In the genomic region with DNA sequence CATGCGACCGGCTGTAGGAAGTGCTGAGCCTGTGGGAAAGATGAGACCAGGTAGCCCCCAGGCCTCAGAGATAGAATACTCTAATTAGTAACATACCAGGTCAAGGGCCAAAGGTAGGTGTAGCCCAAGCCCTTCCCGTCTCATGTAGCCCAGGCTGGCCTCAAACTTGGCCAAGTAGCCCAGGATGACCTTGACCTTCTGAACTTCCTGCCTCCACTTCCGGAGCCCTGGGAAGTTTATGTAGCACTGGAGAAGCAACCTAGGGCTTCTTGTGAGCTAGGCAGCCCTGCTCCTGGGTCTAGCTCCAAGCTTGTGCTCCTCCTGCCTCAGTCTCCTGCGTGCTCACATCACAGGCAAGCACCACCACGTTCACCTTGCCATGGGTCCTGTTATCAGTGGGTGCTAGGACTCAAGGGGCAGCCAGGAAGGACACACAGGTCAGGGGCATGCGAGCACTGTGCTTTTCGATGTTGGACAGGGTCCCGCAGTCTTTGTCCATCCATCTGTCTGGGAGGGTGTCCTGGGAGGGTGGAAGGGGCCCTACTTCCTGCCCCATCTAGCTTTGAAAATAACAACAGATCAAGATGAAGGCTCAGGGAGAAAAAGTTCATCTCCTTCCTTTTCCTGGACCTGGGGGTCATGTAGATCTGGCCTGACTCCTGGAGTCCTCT, we compare ENCODE assay signal across 8 mouse cellular contexts. TPM values are rescaled to one million over a fixed set of nuclear protein-coding genes. Genes with fewer than 3 reads are reported as not detected.
DNase-seq lines count a peak whose midpoint lies in the region; ATAC-seq and TF ChIP-seq lines count a peak whose summit lies in the region.

No protein-coding gene starts in this region.

- DNase-seq in heart, adult 2 months, result no peak
- no peak for DNase-seq in heart, postnatal 10 days
- no peak for DNase-seq in forebrain, embryonic 14.5 days (ENCODE audit: low spot score)
- DNase-seq in cerebellum, adult 11-12 months, result no peak
- DNase-seq in embryo, embryonic 9.5 days (ENCODE audit: extremely low spot score), result no peak

- no peaks in the 10 kb centered on the region for H3K36me3 ChIP-seq in heart, adult 2 months (ENCODE audit: control insufficient read depth, insufficient read depth, low read length)
- H3K36me3 ChIP-seq in C2C12 (ENCODE audit: control insufficient read depth, insufficient read depth), result peaks cover 10% of the 10 kb centered on the region
- no peaks in the 10 kb centered on the region for H3K36me3 ChIP-seq in forebrain, embryonic 14.5 days (ENCODE audit: control insufficient read depth, insufficient read depth, low read length)
- peaks cover 52% of the 10 kb centered on the region for H3K36me3 ChIP-seq in liver, embryonic 12.5 days

- no peaks in the 10 kb centered on the region for H3K27me3 ChIP-seq in heart, adult 2 months (ENCODE audit: control insufficient read depth, insufficient read depth, low read length)
- no peaks in the 10 kb centered on the region for H3K27me3 ChIP-seq in C2C12 (ENCODE audit: control insufficient read depth, insufficient read depth, insufficient read length)
- H3K27me3 ChIP-seq in forebrain, embryonic 14.5 days (replicated peaks; ENCODE audit: control insufficient read depth, insufficient read depth, low read length), result no peaks in the 10 kb centered on the region
- H3K27me3 ChIP-seq in liver, embryonic 12.5 days (replicated peaks), result no peaks in the 10 kb centered on the region

- peaks cover 6% of the 10 kb centered on the region for H3K4me1 ChIP-seq in heart, adult 2 months (ENCODE audit: control insufficient read depth, insufficient read depth, low read length)
- H3K4me1 ChIP-seq in forebrain, embryonic 14.5 days (ENCODE audit: control insufficient read depth, insufficient read depth, low read length), result peaks cover 6% of the 10 kb centered on the region; the same call in 1 of the 2 replicates
- peaks cover 34% of the 10 kb centered on the region for H3K4me1 ChIP-seq in liver, embryonic 12.5 days

- TF ChIP-seq CTCF in heart, adult 2 months (IDR thresholded peaks at IDR 0.05), result no peak
- TF ChIP-seq CTCF in C2C12 (IDR thresholded peaks at IDR 0.05; ENCODE audit: control insufficient read depth, insufficient read depth, insufficient read length), result no peak

- TF ChIP-seq EP300 in heart, adult 2 months (IDR thresholded peaks at IDR 0.05; ENCODE audit: insufficient read depth, low read depth, low read length), result no peak

- H3ac ChIP-seq in C2C12 (ENCODE audit: control insufficient read depth, insufficient read length, low read depth), result no peak overlapping the region

- 52% methylated on average over 9 of the region's 9 CpGs for WGBS in heart, adult 2 months
- 88% methylated on average over 9 of the region's 9 CpGs for WGBS in forebrain, embryonic 14.5 days
- 60% methylated on average over 9 of the region's 9 CpGs for WGBS in liver, embryonic 12.5 days (ENCODE audit: insufficient replicate concordance)

- intact Hi-C loops in heart, adult 2 months (cut with DNase I), result no loop called here
- intact Hi-C loops in heart, postnatal 10 days (cut with DNase I), result no loop called here

- ATAC-seq in forebrain, embryonic 14.5 days, result no peak
- ATAC-seq in liver, embryonic 12.5 days, result no peak
- ATAC-seq in megakaryocyte progenitor cell, adult 5-6 weeks (replicated peaks; ENCODE audit: poor library complexity), result no peak

- H3K79me3 ChIP-seq in C2C12 (ENCODE audit: low read depth), result peaks cover 4% of the 10 kb centered on the region

- H3K79me2 ChIP-seq in heart, adult 2 months (replicated peaks; ENCODE audit: control insufficient read depth, insufficient read depth, low read length), result peaks cover 2% of the 10 kb centered on the region; the same call in 1 of the 2 replicates
- H3K79me2 ChIP-seq in C2C12 (ENCODE audit: control insufficient read depth, insufficient read depth), result peaks cover 17% of the 10 kb centered on the region

- no peak for TF ChIP-seq POLR2A in heart, adult 2 months (IDR thresholded peaks at IDR 0.05; ENCODE audit: insufficient read depth, low read depth, low read length)

- H3K27ac ChIP-seq in heart, adult 2 months, result peak overlapping the region; percentile 95
- H3K27ac ChIP-seq in forebrain, embryonic 14.5 days (ENCODE audit: low read depth, low read length), result no peak overlapping the region
- peak overlapping the region; percentile 99 for H3K27ac ChIP-seq in liver, embryonic 12.5 days

- H3K9me3 ChIP-seq in forebrain, embryonic 14.5 days (replicated peaks; ENCODE audit: control insufficient read depth, low read length), result no peaks in the 10 kb centered on the region
- peaks cover 57% of the 10 kb centered on the region for H3K9me3 ChIP-seq in liver, embryonic 12.5 days (replicated peaks)

- peak overlapping the region; percentile 60 for H3K4me2 ChIP-seq in forebrain, embryonic 14.5 days (ENCODE audit: low read length)
- peak overlapping the region; percentile 87 for H3K4me2 ChIP-seq in liver, embryonic 12.5 days

- peak overlapping the region; percentile 88 for H3K9ac ChIP-seq in heart, adult 2 months (ENCODE audit: low read depth, low read length)
- peak overlapping the region; percentile 58 for H3K9ac ChIP-seq in forebrain, embryonic 14.5 days (ENCODE audit: low read length)
- H3K9ac ChIP-seq in liver, embryonic 12.5 days, result peak overlapping the region; percentile 86

- peak overlapping the region; percentile 78 for H3K4me3 ChIP-seq in heart, adult 2 months
- peak overlapping the region; percentile 61 for H3K4me3 ChIP-seq in C2C12 (ENCODE audit: insufficient read depth, poor library complexity, severe bottlenecking)
- no peak overlapping the region for H3K4me3 ChIP-seq in forebrain, embryonic 14.5 days (ENCODE audit: low read depth, low read length)
- peak overlapping the region; percentile 82 for H3K4me3 ChIP-seq in liver, embryonic 12.5 days

TF ChIP-seq in C2C12, 6 proteins besides CTCF, POLR2A, EP300 and RAD21:
- TF ChIP-seq FOSL1 (IDR thresholded peaks at IDR 0.05; ENCODE audit: insufficient read depth, low read length, poor library complexity, severe bottlenecking), result no peak
- no peak for TF ChIP-seq USF1 (IDR thresholded peaks at IDR 0.05; ENCODE audit: low read depth)
- no peak for TF ChIP-seq MYOG (IDR thresholded peaks at IDR 0.05; ENCODE audit: control insufficient read depth, extremely low read depth, insufficient read length)
- TF ChIP-seq MAX (IDR thresholded peaks at IDR 0.05), result no peak
- no peak for TF ChIP-seq CEBPB (IDR thresholded peaks at IDR 0.05; ENCODE audit: low read depth)
- TF ChIP-seq MYOD1 (IDR thresholded peaks at IDR 0.05; ENCODE audit: control insufficient read depth, insufficient read length, low read depth), result no peak

RNA-seq across cellular contexts. Expression of a gene that starts 1.0 kb away (rescaled TPM):
- total RNA-seq in heart, adult 2 months (2021), result 10 to 100 TPM; 19.0 to 22.2 TPM
- 6.9 and 7.5 TPM in 2 replicates for polyA plus RNA-seq in heart, adult 2 months (2012; rRNA removed)
- total RNA-seq in heart, postnatal 10 days (2021), result 10 to 100 TPM; 21.2 to 21.6 TPM
- polyA plus RNA-seq in C2C12 (2012; fragmentation: generic; extraction: Trizol), result 7.4 TPM
- 3.2 and 4.8 TPM in 2 replicates for polyA plus RNA-seq in forebrain, embryonic 14.5 days (2014; fragmentation: Nextera tagmentation; extraction: Ambion mirVana)
- polyA plus RNA-seq in liver, embryonic 12.5 days (2016; fragmentation: Nextera tagmentation; extraction: Ambion mirVana), result 8.6 and 10.3 TPM in 2 replicates
- 8.1 and 8.7 TPM in 2 replicates for total RNA-seq in megakaryocyte progenitor cell, adult 5-6 weeks (2015)
- total RNA-seq in megakaryocyte progenitor cell, adult 5-6 weeks (2017), result 24.7 and 25.6 TPM in 2 replicates

RNA-seq across cellular contexts. Expression of a gene that starts 34.1 kb away (rescaled TPM):
- not detected for total RNA-seq in heart, adult 2 months (2021)
- polyA plus RNA-seq in heart, adult 2 months (2012; rRNA removed), result not detected in 2 replicates
- total RNA-seq in heart, postnatal 10 days (2021), result not detected
- polyA plus RNA-seq in C2C12 (2012; fragmentation: generic; extraction: Trizol), result not detected
- polyA plus RNA-seq in forebrain, embryonic 14.5 days (2014; fragmentation: Nextera tagmentation; extraction: Ambion mirVana), result not detected in 2 replicates
- not detected in 2 replicates for polyA plus RNA-seq in liver, embryonic 12.5 days (2016; fragmentation: Nextera tagmentation; extraction: Ambion mirVana)
- total RNA-seq in megakaryocyte progenitor cell, adult 5-6 weeks (2015), result not detected in 2 replicates
- total RNA-seq in megakaryocyte progenitor cell, adult 5-6 weeks (2017), result not detected in 2 replicates

RNA-seq across cellular contexts. Expression of a gene that starts 43.0 kb away (rescaled TPM):
- total RNA-seq in heart, adult 2 months (2021), result 10 to 100 TPM; 24.0 to 29.6 TPM
- 21.9 and 41.8 TPM in 2 replicates for polyA plus RNA-seq in heart, adult 2 months (2012; rRNA removed)
- 10 to 100 TPM; 11.0 to 19.3 TPM for total RNA-seq in heart, postnatal 10 days (2021)
- 131 TPM for polyA plus RNA-seq in C2C12 (2012; fragmentation: generic; extraction: Trizol)
- 0.14 and 0.28 TPM in 2 replicates for polyA plus RNA-seq in forebrain, embryonic 14.5 days (2014; fragmentation: Nextera tagmentation; extraction: Ambion mirVana)
- polyA plus RNA-seq in liver, embryonic 12.5 days (2016; fragmentation: Nextera tagmentation; extraction: Ambion mirVana), result 0.19 TPM in 1 of 2 replicates, not detected in the other
- 0.22 TPM in 1 of 2 replicates, not detected in the other for total RNA-seq in megakaryocyte progenitor cell, adult 5-6 weeks (2015)
- not detected in 2 replicates for total RNA-seq in megakaryocyte progenitor cell, adult 5-6 weeks (2017)

Comparison
In these comparisons a context has a peak if more than half of its experiments do, and no peak if none do; other contexts are left out.
1. RNA of a gene that starts 43.0 kb away (polyA plus RNA-seq): 131 TPM in C2C12 (single experiment) and 21.9 to 41.8 TPM in heart, adult 2 months; 0.14 to 0.28 TPM in forebrain, embryonic 14.5 days and 0.19 TPM in liver, embryonic 12.5 days; every median in the first group is over 10 times any median in the second.
2. Peak in every context shown above with its lines, with median percentiles within 50 percentile points of each other: H3K9ac ChIP-seq.